Mouse (Mus musculus): ENCODE results near the gene Hmmr. TPM values are rescaled to one million over a fixed set of nuclear protein-coding genes. Genes with fewer than 3 reads are reported as not detected.

Hmmr gene
- polyA plus RNA-seq, 1 experiment from 2014 or later, result 1.5 TPM

DNA sequence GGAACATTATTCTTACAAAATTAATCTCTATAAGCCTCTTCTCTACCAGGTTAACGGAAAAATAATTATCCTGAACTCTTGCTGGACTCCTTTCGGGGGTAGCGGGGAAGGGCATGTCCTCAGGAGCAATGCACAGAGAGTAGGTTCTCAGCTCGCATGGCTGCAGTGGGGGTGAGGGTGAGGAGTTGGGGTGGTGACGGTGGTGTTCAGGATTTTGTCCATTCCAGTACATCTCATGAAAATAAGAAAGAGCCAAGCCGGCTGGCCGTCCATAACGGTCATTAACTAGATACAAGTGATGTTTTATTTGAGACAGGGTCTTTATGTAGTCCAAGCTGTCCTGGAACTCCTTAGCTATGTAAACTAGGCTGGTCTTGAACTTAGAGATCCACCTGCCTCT, 22.7 kb upstream of the Hmmr start:
- Histone ChIP-seq H3K4me3 (ENCODE audit: low read depth, low read length) (no peak overlapping the region), H3K36me3 (ENCODE audit: insufficient read depth, low read length) (0 out of 2 replicates have a peak, but pooled peaks cover 2% of the 10 kb centered on the region), H3K9ac (replicated peaks; ENCODE audit: low read depth) (no peak overlapping the region), H3K9me3 (ENCODE audit: low read length) (no peaks in the 10 kb centered on the region), H3K27ac (ENCODE audit: low read length) (no peak overlapping the region), H3K27me3 (replicated peaks; ENCODE audit: insufficient read depth, low read length) (no peaks in the 10 kb centered on the region), H3K4me2 (replicated peaks; ENCODE audit: low read depth, low read length) (peak overlapping the region; percentile 91; the same call in 1 of the 2 replicates), H3K4me1 (ENCODE audit: insufficient read depth, low read depth, low read length) (no peaks in the 10 kb centered on the region)
- no peak for ATAC-seq
- 94% methylated on average over 8 of the region's 8 CpGs for WGBS
- no peak for TF ChIP-seq CTCF (IDR thresholded peaks at IDR 0.05)
- TF ChIP-seq EP300 (IDR thresholded peaks at IDR 0.05), result no peak
- no peak for DNase-seq (ENCODE audit: low spot score)

DNA sequence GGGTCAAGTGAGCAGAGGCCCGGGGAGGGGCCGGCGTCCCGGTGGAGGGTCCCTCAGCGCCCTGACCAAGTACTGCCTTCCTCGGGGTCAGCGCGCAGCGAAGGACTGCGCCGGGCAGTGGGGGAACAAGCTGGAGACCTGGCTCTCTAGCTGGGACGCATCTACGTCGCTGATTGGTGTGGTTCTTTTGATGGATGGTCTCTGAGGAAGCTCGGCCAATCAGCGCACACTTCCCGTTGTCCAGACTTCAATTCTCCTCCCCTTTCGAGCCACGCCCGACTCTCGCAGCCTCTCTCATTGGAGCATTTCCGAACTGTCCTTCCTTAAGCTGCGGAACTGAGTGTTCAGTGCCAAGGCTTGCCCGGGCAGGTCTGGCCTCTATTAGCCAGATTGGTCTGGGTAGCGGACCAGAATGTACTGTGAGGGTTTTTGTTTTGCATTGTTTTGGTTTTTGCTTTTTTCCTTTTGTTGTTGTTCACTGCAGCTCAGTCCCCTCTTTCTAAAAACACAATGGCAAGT, 21.9 kb upstream of the Hmmr start, which contains the start of gene Ccng1:
Ccng1 (minus strand) TSS at position 203 of the 519 bp plus-strand sequence.
- Histone ChIP-seq H3K27ac (ENCODE audit: low read length) (peak within 1 kb of the TSS; percentile 80), H3K9me3 (ENCODE audit: low read length) (no peaks in the 10 kb centered on the region), H3K27me3 (replicated peaks; ENCODE audit: insufficient read depth, low read length) (no peaks in the 10 kb centered on the region), H3K4me2 (replicated peaks; ENCODE audit: low read depth, low read length) (peak within 1 kb of the TSS; percentile 91), H3K9ac (replicated peaks; ENCODE audit: low read depth) (peak within 1 kb of the TSS; percentile 76), H3K4me1 (ENCODE audit: insufficient read depth, low read depth, low read length) (no peaks in the 10 kb centered on the region), H3K4me3 (ENCODE audit: low read depth, low read length) (peak within 1 kb of the TSS; percentile 84), H3K36me3 (ENCODE audit: insufficient read depth, low read length) (peaks cover 9% of the 10 kb centered on the region; the same call in 1 of the 2 replicates)
- TF ChIP-seq CTCF (IDR thresholded peaks at IDR 0.05), result no peak
- TF ChIP-seq EP300 (IDR thresholded peaks at IDR 0.05), result no peak
- 0% methylated on average over 25 of the region's 25 CpGs for WGBS
- peak; percentile 100 for ATAC-seq
- DNase-seq (ENCODE audit: low spot score), result peak; percentile 99

DNA sequence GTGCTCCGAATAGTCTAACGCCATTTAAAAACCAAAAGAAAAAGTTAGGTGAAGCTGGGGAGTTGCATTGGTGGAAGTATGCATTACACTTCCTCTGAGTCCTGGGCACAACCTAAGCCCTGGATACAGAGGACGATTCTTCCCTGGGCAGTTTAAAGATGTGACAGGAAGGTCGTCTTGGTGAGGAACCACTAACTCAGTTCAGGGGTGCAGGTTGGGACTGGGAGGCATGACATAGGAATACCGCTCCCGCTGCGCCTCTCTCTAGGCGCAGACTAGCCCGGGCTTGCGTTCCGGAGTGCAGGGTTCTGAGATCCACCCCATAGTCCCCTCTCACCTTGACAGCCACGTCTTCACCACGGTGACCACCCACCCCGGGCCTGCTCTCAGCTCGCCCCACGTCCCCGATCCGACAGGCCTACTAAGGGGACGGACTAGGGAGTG, 21.5 kb upstream of the Hmmr start:
- ATAC-seq (peak; percentile 62; the same call in 1 of the 2 replicates), DNase-seq (ENCODE audit: low spot score) (peak; percentile 32)
- TF ChIP-seq EP300 (IDR thresholded peaks at IDR 0.05) (no peak), CTCF (IDR thresholded peaks at IDR 0.05) (no peak)
- H3K4me2 ChIP-seq (replicated peaks; ENCODE audit: low read depth, low read length), result peak overlapping the region; percentile 91
- H3K4me3 ChIP-seq (ENCODE audit: low read depth, low read length), result peak overlapping the region; percentile 84
- peak overlapping the region; percentile 76 for H3K9ac ChIP-seq (replicated peaks; ENCODE audit: low read depth)
- H3K36me3 ChIP-seq (ENCODE audit: insufficient read depth, low read length), result peaks cover 10% of the 10 kb centered on the region; the same call in 1 of the 2 replicates
- 2% methylated on average over 19 of the region's 19 CpGs for WGBS
- H3K27ac ChIP-seq (ENCODE audit: low read length), result peak overlapping the region; percentile 80
- H3K27me3 ChIP-seq (replicated peaks; ENCODE audit: insufficient read depth, low read length), result no peaks in the 10 kb centered on the region
- no peaks in the 10 kb centered on the region for H3K4me1 ChIP-seq (ENCODE audit: insufficient read depth, low read depth, low read length)
- no peaks in the 10 kb centered on the region for H3K9me3 ChIP-seq (ENCODE audit: low read length)

DNA sequence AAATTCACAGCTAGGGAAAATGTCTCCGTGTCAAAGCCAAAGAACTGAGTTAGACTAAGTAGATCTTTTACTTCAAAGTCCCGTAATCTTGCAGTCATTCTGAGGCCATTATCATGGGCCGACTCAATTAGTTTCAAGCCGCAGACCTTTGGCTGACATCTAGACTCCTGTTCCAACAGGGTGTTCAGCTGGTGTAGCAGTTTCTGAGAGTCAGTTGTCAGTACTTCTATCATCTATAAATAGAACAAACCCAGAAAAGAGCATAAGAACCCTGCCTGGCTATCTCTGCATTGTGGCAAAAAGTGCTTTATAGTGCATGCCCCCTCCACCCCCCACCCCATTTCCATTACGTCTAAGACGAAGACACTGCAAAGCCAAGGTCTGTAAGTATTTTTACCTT, 20.6 kb upstream of the Hmmr start:
- H3K27me3 ChIP-seq (replicated peaks; ENCODE audit: insufficient read depth, low read length), result no peaks in the 10 kb centered on the region
- H3K9me3 ChIP-seq (ENCODE audit: low read length), result no peaks in the 10 kb centered on the region
- no peak overlapping the region for H3K27ac ChIP-seq (ENCODE audit: low read length)
- no peak for DNase-seq (ENCODE audit: low spot score)
- H3K4me1 ChIP-seq (ENCODE audit: insufficient read depth, low read depth, low read length), result no peaks in the 10 kb centered on the region
- no peak overlapping the region for H3K9ac ChIP-seq (replicated peaks; ENCODE audit: low read depth)
- ATAC-seq, result no peak
- 0 out of 2 replicates have a peak overlapping the region, but pooled peaks have one; percentile 91 for H3K4me2 ChIP-seq (replicated peaks; ENCODE audit: low read depth, low read length)
- TF ChIP-seq EP300 (IDR thresholded peaks at IDR 0.05), result no peak
- no peak for TF ChIP-seq CTCF (IDR thresholded peaks at IDR 0.05)
- peaks cover 10% of the 10 kb centered on the region; the same call in 1 of the 2 replicates for H3K36me3 ChIP-seq (ENCODE audit: insufficient read depth, low read length)
- no peak overlapping the region for H3K4me3 ChIP-seq (ENCODE audit: low read depth, low read length)
- 62% methylated on average over 6 of the region's 6 CpGs for WGBS

DNA sequence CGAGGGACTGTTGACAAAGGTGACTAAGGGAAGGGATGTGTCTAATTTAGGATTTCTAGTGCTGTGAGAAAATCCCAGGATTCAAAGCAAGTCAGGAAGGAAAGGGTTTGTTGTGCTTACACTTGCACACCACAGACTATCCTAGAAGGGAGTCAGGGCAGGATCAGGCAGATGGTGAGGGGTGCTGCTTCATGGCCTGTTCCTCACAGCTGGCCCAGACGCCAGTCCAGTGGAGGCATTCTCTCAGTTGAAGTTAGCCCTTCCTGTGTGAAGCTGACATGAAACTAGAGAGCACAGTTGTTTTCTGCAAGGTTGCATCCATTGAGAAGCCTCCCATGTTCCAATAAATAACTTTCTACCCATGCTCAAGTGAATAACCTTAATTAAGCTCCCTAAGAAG, 14.5 kb upstream of the Hmmr start:
- ATAC-seq, result no peak

DNA sequence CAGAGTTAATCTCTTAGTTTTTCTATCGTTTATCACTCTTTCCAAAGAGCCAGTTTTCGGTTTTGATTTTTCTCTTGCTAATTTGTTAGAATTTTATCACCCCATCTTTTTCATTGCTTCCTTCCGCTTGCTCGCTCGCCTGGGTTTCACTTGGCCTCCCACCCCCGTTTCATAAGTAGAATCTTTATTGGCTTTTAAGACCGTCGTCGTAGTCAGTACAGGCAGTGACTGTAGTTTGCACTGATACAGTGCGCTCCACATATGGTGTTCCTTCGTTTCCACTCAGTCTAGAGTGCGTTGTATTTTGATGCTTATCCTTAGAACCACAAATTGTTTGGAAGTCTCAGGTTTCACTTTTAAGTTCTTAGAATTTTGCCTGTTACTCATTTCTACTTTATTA, 13.1 kb upstream of the Hmmr start:
- no peak overlapping the region for H3K4me2 ChIP-seq (replicated peaks; ENCODE audit: low read depth, low read length)
- DNase-seq (ENCODE audit: low spot score), result no peak
- H3K27me3 ChIP-seq (replicated peaks; ENCODE audit: insufficient read depth, low read length), result no peaks in the 10 kb centered on the region
- no peak for ATAC-seq
- H3K9me3 ChIP-seq (ENCODE audit: low read length), result no peaks in the 10 kb centered on the region
- TF ChIP-seq EP300 (IDR thresholded peaks at IDR 0.05), result no peak
- TF ChIP-seq CTCF (IDR thresholded peaks at IDR 0.05), result no peak
- no peak overlapping the region for H3K27ac ChIP-seq (ENCODE audit: low read length)
- no peak overlapping the region for H3K4me3 ChIP-seq (ENCODE audit: low read depth, low read length)
- no peaks in the 10 kb centered on the region for H3K4me1 ChIP-seq (ENCODE audit: insufficient read depth, low read depth, low read length)
- 87% methylated on average over 12 of the region's 12 CpGs for WGBS
- H3K36me3 ChIP-seq (ENCODE audit: insufficient read depth, low read length), result peaks cover 10% of the 10 kb centered on the region; the same call in 1 of the 2 replicates
- H3K9ac ChIP-seq (replicated peaks; ENCODE audit: low read depth), result no peak overlapping the region

More for the DNA sequence above, 14.5 kb upstream of the Hmmr start:
- H3K4me3 ChIP-seq (ENCODE audit: low read depth, low read length), result no peak overlapping the region
- H3K4me2 ChIP-seq (replicated peaks; ENCODE audit: low read depth, low read length), result no peak overlapping the region
- no peaks in the 10 kb centered on the region for H3K9me3 ChIP-seq (ENCODE audit: low read length)
- no peaks in the 10 kb centered on the region for H3K4me1 ChIP-seq (ENCODE audit: insufficient read depth, low read depth, low read length)
- no peak for DNase-seq (ENCODE audit: low spot score)
- WGBS, result 55% methylated on average over 2 of the region's 2 CpGs
- H3K36me3 ChIP-seq (ENCODE audit: insufficient read depth, low read length), result peaks cover 10% of the 10 kb centered on the region; the same call in 1 of the 2 replicates
- no peaks in the 10 kb centered on the region for H3K27me3 ChIP-seq (replicated peaks; ENCODE audit: insufficient read depth, low read length)
- TF ChIP-seq EP300 (IDR thresholded peaks at IDR 0.05) (no peak), CTCF (IDR thresholded peaks at IDR 0.05) (no peak)
- H3K27ac ChIP-seq (ENCODE audit: low read length), result no peak overlapping the region
- no peak overlapping the region for H3K9ac ChIP-seq (replicated peaks; ENCODE audit: low read depth)
